Mouse (Mus musculus) kidney, adult 2 months (tissue): ENCODE data around the gene 1810062G17Rik.

Source experiments
- CTCF ChIP-seq: fragments of 200-500 bp; conservative IDR thresholded peaks from 2 replicates; pipeline ENCODE4 v1.5.1; 2011; ENCODE audit warnings: low read depth, mild to moderate bottlenecking, control low read depth, low read length, moderate library complexity, mixed read lengths; ENCODE audit not compliant: insufficient read depth, insufficient read length
- POLR2A ChIP-seq: fragments of 200-500 bp; IDR thresholded peaks from one replicate; pipeline ENCODE4 v1.6.1; 2011; ENCODE audit warnings: low read depth, low read length, control low read depth

DNA sequence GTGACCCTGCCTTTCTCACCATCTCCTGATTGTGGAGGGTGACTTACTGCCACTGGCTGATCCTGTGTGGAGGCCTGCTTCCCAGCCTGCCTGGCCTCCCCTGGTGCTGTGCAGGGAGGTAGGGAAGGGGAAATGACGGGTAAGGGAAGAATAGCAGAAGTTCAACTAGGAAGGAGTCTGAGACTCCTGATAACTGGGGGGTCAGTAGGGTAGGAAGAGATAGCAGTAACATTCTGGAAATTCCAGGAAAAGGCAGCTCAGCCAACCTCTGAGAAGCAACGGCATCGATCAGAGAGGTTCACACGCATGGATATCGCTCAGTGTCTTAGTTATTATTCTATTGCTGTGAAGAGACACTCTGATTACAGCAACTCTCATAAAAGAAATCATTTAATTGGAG, 15.8 kb downstream of the 1810062G17Rik start:
- TF ChIP-seq CTCF, result no peak
- no peak for TF ChIP-seq POLR2A
